Mouse (Mus musculus) testis, adult 2 months (tissue): ENCODE measurements around the gene Fut2.

Source experiments
- CTCF ChIP-seq: fragments of 200-500 bp; IDR thresholded peaks from 2 replicates; pipeline ENCODE4 v1.5.1; 2012; ENCODE audit warnings: low read depth, mild to moderate bottlenecking, inconsistent platforms, low read length, moderate library complexity; ENCODE audit not compliant: control insufficient read depth, insufficient read depth, insufficient replicate concordance
- POLR2A ChIP-seq: fragments of 200-500 bp; IDR thresholded peaks from 2 replicates; pipeline ENCODE4 v1.6.1; 2012; ENCODE audit warnings: low read depth, mild to moderate bottlenecking, inconsistent platforms, low read length, moderate library complexity; ENCODE audit not compliant: control insufficient read depth

DNA sequence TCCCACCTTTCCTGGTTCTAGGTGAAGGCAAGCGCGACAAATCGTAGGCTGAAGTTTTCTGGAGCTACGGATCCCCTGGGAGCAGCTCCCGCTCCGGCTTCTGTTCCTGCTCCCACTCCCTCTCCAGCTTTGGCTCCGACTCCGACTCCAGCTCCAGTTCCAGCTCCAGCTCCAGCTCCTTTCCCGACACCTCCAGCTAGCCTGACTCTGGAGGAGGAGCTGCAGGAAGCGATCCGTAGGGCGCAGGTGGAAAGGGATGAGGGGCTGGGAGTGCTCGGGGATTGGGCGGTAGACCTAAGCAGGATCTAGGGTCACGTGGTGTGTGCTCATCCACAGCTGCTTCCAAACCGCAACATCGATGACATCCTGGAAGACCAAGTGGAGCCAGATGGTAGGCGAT is 22.0 kb downstream of the Fut2 start:
- TF ChIP-seq CTCF (no peak), POLR2A (no peak)
